Mouse (Mus musculus): ENCODE data around the gene Acad11. TPM values are rescaled to one million over a fixed set of nuclear protein-coding genes. Genes with fewer than 3 reads are reported as not detected.

Acad11 gene
- polyA plus RNA-seq, 1 experiment from 2014 or later: 21.8 TPM

DNA sequence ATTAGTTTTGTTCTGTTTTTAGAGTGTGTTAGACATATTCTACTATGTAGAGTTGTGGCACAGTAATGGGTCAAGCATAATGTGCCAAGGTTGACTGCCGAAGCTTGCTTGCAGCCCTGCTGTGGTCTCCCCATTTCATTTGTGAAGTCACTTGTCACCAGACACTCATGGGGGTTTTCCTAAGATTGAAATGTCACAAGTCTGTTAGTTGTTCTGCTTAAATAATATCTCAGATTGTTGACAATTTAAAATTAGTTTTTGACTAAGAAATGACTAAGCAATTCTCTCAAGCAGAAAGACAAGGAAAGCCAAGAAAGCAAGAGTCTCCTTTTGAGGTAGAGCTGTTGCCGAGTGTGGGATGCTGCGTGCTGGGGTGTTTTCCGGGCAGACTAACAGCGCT lies 29.8 kb downstream of the Acad11 start:
- H3K9me3 ChIP-seq: no peaks in the 10 kb centered on the region
- no peak overlapping the region for H3K27ac ChIP-seq
- no peaks in the 10 kb centered on the region for H3K36me3 ChIP-seq
- H3K9ac ChIP-seq: no peak overlapping the region
- H3K4me1 ChIP-seq (replicated peaks): no peaks in the 10 kb centered on the region
- no peak for ATAC-seq
- H3K27me3 ChIP-seq (replicated peaks): no peaks in the 10 kb centered on the region
- no peak overlapping the region for H3K4me2 ChIP-seq (replicated peaks)
- no peak overlapping the region for H3K4me3 ChIP-seq (replicated peaks)
- 93% methylated on average over 5 of the region's 5 CpGs for WGBS

DNA sequence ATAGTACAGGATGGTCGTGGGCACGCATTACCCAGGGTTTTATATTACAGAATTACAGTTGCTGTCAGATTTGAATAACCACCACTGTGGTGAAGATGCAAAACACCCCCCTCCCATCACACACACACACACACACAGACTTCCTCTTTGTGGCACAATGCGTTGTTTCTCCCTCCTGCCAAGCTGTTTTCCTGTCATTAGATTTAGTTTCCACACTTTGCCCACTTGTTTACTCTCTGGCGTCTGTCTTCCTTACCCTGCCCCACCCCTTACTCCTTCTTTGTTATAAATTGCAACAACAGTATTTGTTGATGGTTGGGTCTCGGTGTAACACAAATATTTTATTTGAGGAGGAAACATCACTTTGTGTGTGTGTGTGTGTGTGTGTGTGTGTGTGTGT lies 35.1 kb downstream of the Acad11 start:
- no peaks in the 10 kb centered on the region for H3K27me3 ChIP-seq (replicated peaks)
- WGBS: 48% methylated on average over 5 of the region's 5 CpGs

DNA sequence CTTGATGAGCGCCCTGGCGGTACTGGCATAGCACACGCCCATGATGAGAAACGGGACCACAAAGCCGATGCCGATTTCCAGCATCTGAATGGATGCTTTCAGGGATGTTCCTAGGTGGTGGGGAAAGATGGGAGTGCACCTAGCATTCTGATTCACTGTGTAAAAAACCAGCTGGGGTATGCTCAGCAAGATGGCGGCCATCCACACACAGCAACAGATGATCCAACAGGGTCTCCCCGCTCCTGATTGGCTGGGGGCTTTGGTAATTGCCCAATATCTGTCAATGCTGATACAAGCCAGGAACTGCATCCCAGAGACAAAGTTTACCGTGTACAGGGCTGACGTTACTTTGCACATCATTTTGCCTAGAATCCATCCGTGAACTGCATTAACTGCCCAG lies 35.9 kb downstream of the Acad11 start:
- 82% methylated on average over 11 of the region's 11 CpGs for WGBS
- no peak overlapping the region for H3K4me2 ChIP-seq (replicated peaks)
- no peaks in the 10 kb centered on the region for H3K9me3 ChIP-seq
- H3K4me1 ChIP-seq (replicated peaks): no peaks in the 10 kb centered on the region
- ATAC-seq: no peak
- no peak overlapping the region for H3K27ac ChIP-seq
- H3K27me3 ChIP-seq (replicated peaks): no peaks in the 10 kb centered on the region
- no peak overlapping the region for H3K4me3 ChIP-seq (replicated peaks)
- H3K36me3 ChIP-seq: no peaks in the 10 kb centered on the region
- H3K9ac ChIP-seq: no peak overlapping the region

More for the DNA sequence above, 35.1 kb downstream of the Acad11 start:
- no peaks in the 10 kb centered on the region for H3K36me3 ChIP-seq
- H3K27ac ChIP-seq: no peak overlapping the region
- no peaks in the 10 kb centered on the region for H3K4me1 ChIP-seq (replicated peaks)
- no peak for ATAC-seq
- H3K4me3 ChIP-seq (replicated peaks): no peak overlapping the region
- no peaks in the 10 kb centered on the region for H3K9me3 ChIP-seq
- no peak overlapping the region for H3K9ac ChIP-seq
- H3K4me2 ChIP-seq (replicated peaks): no peak overlapping the region

DNA sequence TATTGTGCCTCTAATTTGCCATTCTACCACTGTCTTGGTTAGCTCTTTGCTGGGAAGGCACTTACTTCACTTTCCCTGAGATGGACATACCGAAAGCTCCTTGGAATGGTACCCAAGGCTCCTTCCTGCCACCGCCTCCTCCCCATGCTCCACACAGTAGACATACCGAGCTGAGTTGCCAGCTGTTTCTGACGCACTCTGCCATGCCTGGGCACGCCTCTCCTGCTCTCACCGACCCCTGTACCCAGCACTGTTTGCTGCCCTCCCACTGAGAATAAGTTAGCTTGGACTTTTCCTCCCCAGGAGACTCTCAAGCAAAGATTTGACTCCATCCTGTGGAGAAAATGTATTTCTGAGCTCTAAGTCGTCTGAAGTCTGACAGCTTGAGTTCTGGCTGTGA lies 37.6 kb downstream of the Acad11 start:
- no peak overlapping the region for H3K4me2 ChIP-seq (replicated peaks)
- no peaks in the 10 kb centered on the region for H3K9me3 ChIP-seq
- H3K4me3 ChIP-seq (replicated peaks): no peak overlapping the region
- WGBS: 63% methylated on average over 7 of the region's 7 CpGs
- no peak overlapping the region for H3K27ac ChIP-seq
- H3K36me3 ChIP-seq: no peaks in the 10 kb centered on the region
- no peaks in the 10 kb centered on the region for H3K27me3 ChIP-seq (replicated peaks)
- no peak overlapping the region for H3K9ac ChIP-seq
- no peaks in the 10 kb centered on the region for H3K4me1 ChIP-seq (replicated peaks)
- ATAC-seq: no peak

DNA sequence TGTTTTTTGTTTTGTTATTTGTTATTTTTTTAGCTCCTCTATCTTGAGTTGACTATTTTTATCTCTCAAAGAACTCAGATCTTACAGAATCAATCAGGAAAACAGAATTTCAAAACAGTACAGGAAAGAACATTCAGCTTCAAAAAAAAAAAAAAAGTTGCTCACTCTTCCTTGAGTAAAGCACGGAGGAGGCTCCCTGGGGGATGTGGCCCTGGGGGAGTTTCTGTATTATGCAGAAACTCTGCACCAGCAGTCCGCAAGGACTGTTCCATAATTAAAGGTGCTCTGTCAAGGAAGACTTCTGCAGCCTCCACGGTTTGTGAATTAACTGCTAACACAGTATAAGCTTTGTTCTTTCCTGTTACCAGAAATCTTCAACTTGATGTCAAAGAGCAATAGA lies 38.3 kb downstream of the Acad11 start:
- Histone ChIP-seq H3K4me3 (replicated peaks) (no peak overlapping the region), H3K36me3 (no peaks in the 10 kb centered on the region), H3K4me1 (replicated peaks) (no peaks in the 10 kb centered on the region), H3K9ac (no peak overlapping the region), H3K9me3 (no peaks in the 10 kb centered on the region), H3K4me2 (replicated peaks) (no peak overlapping the region), H3K27ac (no peak overlapping the region), H3K27me3 (replicated peaks) (no peaks in the 10 kb centered on the region)
- WGBS: 45% methylated on average over 3 of the region's 3 CpGs
- ATAC-seq: no peak

DNA sequence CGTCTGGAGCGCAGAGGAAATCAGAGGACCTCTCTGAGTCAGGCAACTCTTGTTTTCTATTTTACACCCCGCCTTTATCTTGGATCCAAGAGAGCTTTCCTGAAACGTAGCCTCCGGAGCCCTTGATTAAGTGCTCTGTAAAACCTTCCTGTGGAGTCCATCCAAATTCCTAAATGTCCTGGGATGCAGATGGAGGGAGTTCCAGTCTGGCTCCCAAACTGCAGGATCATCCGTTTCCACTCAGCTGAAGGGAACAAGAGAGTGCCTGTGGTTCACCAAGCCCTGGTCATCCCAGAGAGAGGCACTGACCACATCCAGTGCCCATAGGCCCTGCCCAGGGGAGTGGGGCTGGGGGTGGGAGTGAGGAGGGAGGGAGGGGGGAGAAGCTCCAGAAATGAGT lies 39.1 kb downstream of the Acad11 start:
- Histone ChIP-seq H3K4me3 (replicated peaks) (no peak overlapping the region), H3K27ac (no peak overlapping the region), H3K4me1 (replicated peaks) (no peaks in the 10 kb centered on the region), H3K36me3 (no peaks in the 10 kb centered on the region), H3K27me3 (replicated peaks) (no peaks in the 10 kb centered on the region), H3K9me3 (no peaks in the 10 kb centered on the region), H3K4me2 (replicated peaks) (no peak overlapping the region), H3K9ac (no peak overlapping the region)
- WGBS: 42% methylated on average over 6 of the region's 6 CpGs
- ATAC-seq: 0 out of 2 replicates have a peak, but pooled peaks have one; percentile 31

DNA sequence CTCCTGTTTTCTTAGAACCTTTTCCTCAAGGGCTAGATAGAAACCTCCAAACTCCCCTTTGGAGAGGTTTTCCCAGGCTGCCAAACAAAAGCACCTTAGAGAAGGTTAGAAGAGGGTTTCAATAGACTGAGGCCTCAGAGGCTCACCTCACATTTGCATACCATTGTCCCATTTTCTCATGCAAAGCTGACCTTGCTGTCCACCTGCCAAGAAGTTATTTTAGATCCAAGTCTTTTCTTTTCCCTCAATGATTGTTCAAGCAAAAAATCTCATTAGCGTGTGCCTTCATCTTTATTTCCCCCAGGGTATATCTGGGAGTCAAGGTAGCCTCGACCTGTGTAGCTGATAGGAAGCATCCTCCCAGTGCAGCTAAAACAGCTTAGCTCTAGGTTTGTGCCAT lies 39.7 kb downstream of the Acad11 start:
- 56% methylated on average over 2 of the region's 2 CpGs for WGBS
- ATAC-seq: no peak

DNA sequence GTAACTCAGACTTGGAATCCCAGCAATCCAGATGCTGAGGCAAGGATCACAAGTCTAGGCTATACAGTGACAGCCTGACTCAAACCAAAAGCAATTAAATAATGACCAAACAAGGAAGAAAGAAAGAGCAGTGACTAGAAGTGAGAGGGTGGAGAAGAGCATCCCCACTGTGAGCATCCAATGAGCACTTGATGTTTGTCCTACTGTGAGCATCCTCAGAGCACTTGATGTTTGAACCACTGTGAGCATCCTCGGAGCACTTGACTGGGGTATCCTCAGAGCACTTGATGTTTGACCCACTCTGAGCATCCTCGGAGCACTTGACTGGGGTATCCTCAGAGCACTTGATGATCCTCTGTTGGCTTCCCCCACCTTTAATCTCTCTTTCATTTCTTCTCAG lies 41.8 kb downstream of the Acad11 start:
- no peak overlapping the region for H3K4me3 ChIP-seq (replicated peaks)
- no peaks in the 10 kb centered on the region for H3K9me3 ChIP-seq
- no peaks in the 10 kb centered on the region for H3K27me3 ChIP-seq (replicated peaks)
- ATAC-seq: no peak
- WGBS: 90% methylated on average over 2 of the region's 2 CpGs
- H3K4me1 ChIP-seq (replicated peaks): no peaks in the 10 kb centered on the region
- H3K27ac ChIP-seq: no peak overlapping the region
- H3K36me3 ChIP-seq: no peaks in the 10 kb centered on the region
- no peak overlapping the region for H3K4me2 ChIP-seq (replicated peaks)
- H3K9ac ChIP-seq: no peak overlapping the region

More for the DNA sequence above, 39.7 kb downstream of the Acad11 start:
- Histone ChIP-seq H3K9ac (no peak overlapping the region), H3K27ac (no peak overlapping the region), H3K27me3 (replicated peaks) (no peaks in the 10 kb centered on the region), H3K36me3 (no peaks in the 10 kb centered on the region), H3K9me3 (no peaks in the 10 kb centered on the region), H3K4me3 (replicated peaks) (no peak overlapping the region), H3K4me1 (replicated peaks) (no peaks in the 10 kb centered on the region), H3K4me2 (replicated peaks) (no peak overlapping the region)

DNA sequence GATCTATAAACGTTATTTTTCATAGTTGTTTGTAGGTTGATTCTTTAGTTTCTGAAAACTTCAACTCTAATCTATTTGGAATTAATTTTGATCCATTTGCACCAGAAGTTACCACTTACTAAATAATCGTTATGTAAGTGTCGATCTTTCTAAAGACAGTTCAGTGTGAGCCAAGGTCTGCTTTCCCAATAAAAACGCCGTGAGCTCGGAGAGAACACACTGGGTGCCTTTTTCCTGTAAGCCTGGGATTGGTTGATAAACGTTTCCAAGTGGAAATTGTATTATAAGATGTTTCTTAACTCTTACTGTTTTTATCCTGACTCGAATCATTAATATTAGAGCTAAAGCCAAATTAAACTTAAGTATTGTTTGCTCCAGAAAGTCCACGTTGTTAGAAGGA lies 43.8 kb downstream of the Acad11 start:
- Histone ChIP-seq H3K4me3 (replicated peaks) (no peak overlapping the region), H3K4me2 (replicated peaks) (no peak overlapping the region), H3K9ac (no peak overlapping the region), H3K36me3 (no peaks in the 10 kb centered on the region), H3K27ac (0 out of 2 replicates have a peak overlapping the region, but pooled peaks have one; percentile 13), H3K9me3 (no peaks in the 10 kb centered on the region), H3K4me1 (replicated peaks) (no peaks in the 10 kb centered on the region), H3K27me3 (replicated peaks) (no peaks in the 10 kb centered on the region)
- no peak for ATAC-seq
- WGBS: 67% methylated on average over 9 of the region's 9 CpGs

DNA sequence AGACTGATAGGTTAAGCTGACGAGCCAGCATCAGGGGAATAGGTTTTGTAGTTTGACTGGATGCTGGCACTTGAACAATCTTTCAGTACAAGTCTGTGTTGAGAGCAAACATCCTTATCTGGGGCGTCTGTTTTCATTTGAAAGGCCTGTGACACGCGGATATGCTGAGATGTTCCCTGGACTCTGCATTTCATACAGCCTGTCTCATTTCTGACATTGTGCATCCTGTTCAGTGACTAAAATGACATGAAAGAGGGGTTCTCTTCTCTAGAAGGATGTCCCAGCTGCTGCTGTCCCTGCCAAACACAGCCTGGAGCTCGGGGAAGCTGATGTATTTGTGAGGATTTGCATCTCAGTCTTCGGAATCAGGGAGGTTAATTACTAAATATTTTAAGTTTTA lies 44.3 kb downstream of the Acad11 start:
- Histone ChIP-seq H3K27ac (no peak overlapping the region), H3K9me3 (no peaks in the 10 kb centered on the region), H3K4me1 (replicated peaks) (no peaks in the 10 kb centered on the region), H3K9ac (no peak overlapping the region), H3K4me2 (replicated peaks) (no peak overlapping the region), H3K36me3 (no peaks in the 10 kb centered on the region), H3K4me3 (replicated peaks) (no peak overlapping the region), H3K27me3 (replicated peaks) (no peaks in the 10 kb centered on the region)
- no peak for ATAC-seq
- WGBS: 52% methylated on average over 6 of the region's 6 CpGs

DNA sequence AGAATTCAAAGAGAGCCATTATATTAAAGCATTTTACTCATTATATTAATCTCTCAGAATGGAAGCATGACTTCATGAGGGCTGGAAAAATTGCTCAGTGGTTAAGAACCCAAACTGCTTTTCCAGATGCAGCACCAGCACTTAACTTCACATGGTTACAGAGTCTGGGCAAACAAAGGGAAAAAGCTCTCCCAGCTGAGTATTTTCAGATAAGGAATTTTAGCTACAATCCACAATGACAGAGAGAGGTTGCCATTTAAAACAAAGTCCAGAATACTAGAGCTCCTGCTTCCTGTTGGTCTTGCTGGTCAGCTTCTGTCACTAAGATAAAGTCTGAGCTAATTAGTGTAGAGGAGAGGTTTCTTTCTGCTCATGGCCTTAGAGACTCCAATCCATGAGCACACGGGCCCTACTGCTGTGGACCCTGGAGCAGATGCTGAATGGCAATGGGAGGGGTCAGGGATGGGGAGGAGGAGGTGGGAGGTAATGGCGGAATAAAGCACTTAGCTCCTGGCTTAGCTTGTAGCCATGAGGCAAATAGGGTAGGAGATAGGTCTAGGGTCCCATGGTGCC lies 45.5 kb downstream of the Acad11 start:
- H3K9ac ChIP-seq: no peak overlapping the region
- H3K36me3 ChIP-seq: no peaks in the 10 kb centered on the region
- 69% methylated on average over 2 of the region's 2 CpGs for WGBS
- H3K27me3 ChIP-seq (replicated peaks): no peaks in the 10 kb centered on the region
- no peak for ATAC-seq
- no peaks in the 10 kb centered on the region for H3K9me3 ChIP-seq
- H3K4me2 ChIP-seq (replicated peaks): no peak overlapping the region
- no peak overlapping the region for H3K4me3 ChIP-seq (replicated peaks)
- no peak overlapping the region for H3K27ac ChIP-seq
- H3K4me1 ChIP-seq (replicated peaks): no peaks in the 10 kb centered on the region

DNA sequence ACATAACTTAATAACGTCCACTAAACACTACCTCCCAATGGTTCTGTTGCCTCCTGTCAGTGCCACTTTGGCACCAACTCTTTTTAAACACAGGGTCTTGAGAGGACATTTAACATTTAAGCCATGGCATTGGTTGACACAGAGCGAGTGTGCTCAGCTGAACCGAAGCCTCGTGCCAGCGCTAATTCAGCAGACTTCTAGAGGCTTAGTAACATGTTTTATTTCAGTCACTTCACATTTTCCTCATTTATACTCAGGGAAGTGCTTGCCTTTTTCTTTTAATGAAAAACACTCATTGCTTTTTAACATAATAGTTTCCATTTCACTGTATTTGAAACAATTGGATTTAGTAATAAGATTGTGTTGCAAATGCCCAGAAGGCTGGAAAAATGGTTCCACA lies 46.0 kb downstream of the Acad11 start:
- ATAC-seq: no peak
- Histone ChIP-seq H3K4me2 (replicated peaks) (no peak overlapping the region), H3K27me3 (replicated peaks) (no peaks in the 10 kb centered on the region), H3K4me1 (replicated peaks) (no peaks in the 10 kb centered on the region), H3K27ac (no peak overlapping the region), H3K9me3 (no peaks in the 10 kb centered on the region), H3K9ac (no peak overlapping the region), H3K36me3 (no peaks in the 10 kb centered on the region), H3K4me3 (replicated peaks) (no peak overlapping the region)
- WGBS: 90% methylated on average over 5 of the region's 5 CpGs

DNA sequence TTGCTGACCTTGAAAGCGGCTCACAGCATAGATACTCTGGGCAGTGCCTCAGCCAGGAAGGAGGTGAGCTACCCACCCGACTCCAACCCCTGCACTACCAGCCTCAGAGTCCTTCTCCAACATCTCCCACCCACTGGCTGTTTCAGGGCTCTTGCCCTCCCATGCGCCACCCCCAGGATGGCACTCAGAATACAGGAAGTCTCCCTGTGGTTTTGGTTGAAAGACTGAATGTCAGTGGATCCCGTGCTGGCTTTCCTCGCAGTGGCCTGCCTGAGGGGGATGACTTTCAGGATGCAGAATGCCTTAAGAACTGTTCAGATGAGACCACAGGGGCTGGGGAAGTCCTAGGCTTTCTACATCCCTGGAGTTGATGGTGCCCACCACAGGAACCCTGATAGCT lies 59.9 kb downstream of the Acad11 start:
- no peak overlapping the region for H3K4me2 ChIP-seq (replicated peaks)
- H3K27ac ChIP-seq: no peak overlapping the region
- H3K36me3 ChIP-seq: no peaks in the 10 kb centered on the region
- 73% methylated on average over 5 of the region's 5 CpGs for WGBS
- H3K9ac ChIP-seq: no peak overlapping the region
- H3K4me1 ChIP-seq (replicated peaks): peaks cover 6% of the 10 kb centered on the region; the same call in 1 of the 2 replicates
- H3K4me3 ChIP-seq (replicated peaks): no peak overlapping the region
- no peaks in the 10 kb centered on the region for H3K27me3 ChIP-seq (replicated peaks)
- no peaks in the 10 kb centered on the region for H3K9me3 ChIP-seq
- ATAC-seq: no peak

Measured in intestine, embryonic 15.5 days (tissue).